In genomic region chr6:85160201-85160923, GRCm38 (mm10) we compare ENCODE assay signal across 9 mouse cellular contexts. TPM values are rescaled to one million over a fixed set of nuclear protein-coding genes. Genes with fewer than 3 reads are reported as not detected.
DNase-seq lines count a peak whose midpoint lies in the region; ATAC-seq and TF ChIP-seq lines count a peak whose summit lies in the region.
"Had no signal": no experiment of that assay in that cellular context is flagged by ENCODE, and none has a peak within 500 bp of the region (broad histone marks: within the 10 kb centered on the region; RNA-seq: fewer than 3 reads in every experiment).

No protein-coding gene starts in this region.

- H3K9me3 ChIP-seq in G1E (replicated peaks) = no peaks in the 10 kb centered on the region
- H3K9me3 ChIP-seq: megakaryocyte, embryonic 14.5 days had no signal

- no peak for ATAC-seq in G1E (ENCODE audit: extremely low read depth, insufficient number of reproducible peaks, low FRiP score, poor library complexity, severe bottlenecking)
- ATAC-seq in activated CD4-positive, CD25-positive, alpha-beta regulatory T cell, adult 4 months = no peak

- no peaks in the 10 kb centered on the region for H3K36me3 ChIP-seq in G1E (replicated peaks)

- peak; percentile 38 for DNase-seq in G1E (ENCODE audit: low spot score)
- peak; percentile 72 for DNase-seq in adrenal gland, postnatal 25 days
- DNase-seq in heart, postnatal 10 days = peak; percentile 77 to 90
- peak; percentile 46 to 82 for DNase-seq in layer of hippocampus, adult 8-10 months (ENCODE audit: low spot score in 2 of 2)
- peak; percentile 54 for DNase-seq in lung, postnatal 25 days (ENCODE audit: low spot score)
- peak; percentile 62 for DNase-seq in right cerebral cortex, postnatal 36 days (ENCODE audit: low spot score in 2 of 2)

- peak; percentile 85 for TF ChIP-seq CTCF in G1E (IDR thresholded peaks at IDR 0.05; ENCODE audit: low read depth, low read length)
- peak; percentile 47; the same call in 1 of the 2 replicates for TF ChIP-seq CTCF in embryonic fibroblast, embryonic 13.5 days (IDR thresholded peaks at IDR 0.05; ENCODE audit: borderline replicate concordance, insufficient read depth, low read length)

- peaks cover 14% of the 10 kb centered on the region for H3K27me3 ChIP-seq in G1E (ENCODE audit: insufficient read depth, low read length)

- intact Hi-C loops in heart, postnatal 10 days (cut with DNase I) = loop anchor here (1.0 to 5.0 kb wide), 4 partner anchors 79 to 250 kb away; partner anchors contain the start of gene Sfxn5

- no peak overlapping the region for H3K4me3 ChIP-seq in G1E (ENCODE audit: low read depth, low read length)
- H3K4me3 ChIP-seq in embryonic fibroblast, embryonic 13.5 days (ENCODE audit: insufficient read depth, low read length) = no peak overlapping the region
- H3K4me3 ChIP-seq: megakaryocyte, embryonic 14.5 days had no signal

- H3K27ac ChIP-seq in embryonic fibroblast, embryonic 13.5 days (ENCODE audit: insufficient read depth, low read length) = no peak overlapping the region

- no peaks in the 10 kb centered on the region for H3K4me1 ChIP-seq in G1E (ENCODE audit: insufficient read depth, low read depth, low read length)
- no peaks in the 10 kb centered on the region for H3K4me1 ChIP-seq in embryonic fibroblast, embryonic 13.5 days (ENCODE audit: control insufficient read depth, insufficient read depth, low read length)
- H3K4me1 ChIP-seq: megakaryocyte, embryonic 14.5 days had no signal

- no peak for TF ChIP-seq POLR2A in embryonic fibroblast, embryonic 13.5 days (IDR thresholded peaks at IDR 0.05; ENCODE audit: low read depth, low read length)

RNA-seq across cellular contexts. Expression of gene Spr, which starts 22.8 kb away (rescaled TPM):
- total RNA-seq in G1E (2014; fragmentation: Nextera tagmentation) (5.1 and 8.3 TPM in 2 replicates), G1E (2017) (25.0 and 25.2 TPM in 2 replicates)
- polyA plus RNA-seq in G1E (2012) = 52.7 and 54.4 TPM in 2 replicates
- total RNA-seq in adrenal gland, postnatal 25 days (2021) = 64.3 and 81.8 TPM in 2 replicates
- polyA plus RNA-seq in embryonic fibroblast, embryonic 13.5 days (2011; ENCODE audit: insufficient read length, low read depth, missing spikeins) = 29.7 and 38.2 TPM in 2 replicates
- total RNA-seq in heart, postnatal 10 days (2021) = 10 to 100 TPM; 57.6 to 58.9 TPM
- total RNA-seq in layer of hippocampus, adult 8-10 months (2022) = 10 to 100 TPM; 39.2 to 56.1 (median 48.4) TPM
- 10 to 100 TPM; 24.0 to 31.0 TPM for polyA plus RNA-seq in activated CD4-positive, CD25-positive, alpha-beta regulatory T cell, adult 4 months (2017; shearing (Covaris generic))

RNA-seq across cellular contexts. Expression of gene Emx1, which starts 26.9 kb away (rescaled TPM):
- total RNA-seq in G1E (2014; fragmentation: Nextera tagmentation) = not detected in 2 replicates
- not detected in 2 replicates for total RNA-seq in G1E (2017)
- not detected in 2 replicates for polyA plus RNA-seq in G1E (2012)
- not detected in 2 replicates for total RNA-seq in adrenal gland, postnatal 25 days (2021)
- polyA plus RNA-seq in embryonic fibroblast, embryonic 13.5 days (2011; ENCODE audit: insufficient read length, low read depth, missing spikeins) = not detected in 2 replicates
- total RNA-seq in heart, postnatal 10 days (2021) = not detected
- 10 to 100 TPM; 15.0 to 22.5 (median 17.5) TPM for total RNA-seq in layer of hippocampus, adult 8-10 months (2022)
- polyA plus RNA-seq in activated CD4-positive, CD25-positive, alpha-beta regulatory T cell, adult 4 months (2017; shearing (Covaris generic)) = not detected

Comparison
In these comparisons a context has a peak if more than half of its experiments do, and no peak if none do; other contexts are left out.
1. RNA of gene Emx1, which starts 26.9 kb away (total RNA-seq): 15.0 to 22.5 TPM in layer of hippocampus, adult 8-10 months; not detected in G1E, not detected in adrenal gland, postnatal 25 days and not detected in heart, postnatal 10 days; every median in the first group is over 10 times any median in the second.
2. Peak in every context shown above with its lines, with median percentiles within 50 percentile points of each other: DNase-seq.